Mouse (Mus musculus) CH12.LX (cell line): Measurements from ENCODE around the gene Sult5a1. TPM values are rescaled to one million over a fixed set of nuclear protein-coding genes. Genes with fewer than 3 reads are reported as not detected.

ENCODE experiments used
- DNase-seq: peaks from one replicate; pipeline ENCODE4 v3.0.0-alpha.2; 2013; ENCODE audit errors: extremely low read depth
- H3K27ac ChIP-seq: 2 replicates; pipeline ENCODE4 v1.5.1; 2012; ENCODE audit warnings: low read depth, mild to moderate bottlenecking, control low read depth, moderate library complexity; ENCODE audit not compliant: insufficient read depth
- H3K27me3 ChIP-seq: replicated peaks from 2 replicates; pipeline ENCODE3; 2012; ENCODE audit warnings: inconsistent platforms
- H3K36me3 ChIP-seq, 2 experiments: replicated peaks in 1 of 2; 2 replicates each; pipeline versions ENCODE3 to v1.6.1; 2012; ENCODE audit warnings: inconsistent platforms in 1 of 2, low read length in 1 of 2, mild to moderate bottlenecking in 1 of 2, mixed read lengths in 1 of 2, moderate library complexity in 1 of 2; ENCODE audit not compliant: control insufficient read depth in 1 of 2, insufficient read depth in 1 of 2
- H3K4me1 ChIP-seq, 2 experiments: 2 replicates each; pipeline ENCODE4 v1.6.1; 2012; ENCODE audit warnings: inconsistent platforms in 1 of 2, moderate library complexity in 1 of 2; ENCODE audit not compliant: insufficient read depth in 2 of 2, control insufficient read depth in 1 of 2
- H3K4me2 ChIP-seq: 2 replicates; pipeline ENCODE4 v1.6.1; 2012; ENCODE audit warnings: low read depth, mild to moderate bottlenecking, control low read depth; ENCODE audit not compliant: poor library complexity, insufficient read depth, severe bottlenecking
- H3K4me3 ChIP-seq, 3 experiments: fragments of 150-350 bp in 1 of 3; sonication (generic) in 1 of 3; replicated peaks in 1 of 3; 2 replicates each; pipeline versions ENCODE3 to v1.5.1; 2011 to 2012; ENCODE audit warnings: low read depth in 2 of 3, low read length in 2 of 3, mild to moderate bottlenecking in 2 of 3, moderate library complexity in 2 of 3, control low read depth in 1 of 3, improper control_type of control experiment in 1 of 3, inconsistent platforms in 1 of 3, mixed read lengths in 1 of 3; ENCODE audit not compliant: poor library complexity in 1 of 3
- H3K79me2 ChIP-seq: replicated peaks from 2 replicates; pipeline ENCODE4 v1.6.1; 2012; ENCODE audit warnings: mild to moderate bottlenecking, moderate library complexity; ENCODE audit not compliant: control insufficient read depth, poor library complexity, insufficient read depth, severe bottlenecking; ENCODE audit errors: extremely low read depth
- H3K9ac ChIP-seq: 2 replicates; pipeline ENCODE4 v1.6.1; 2012; ENCODE audit warnings: low read depth, mild to moderate bottlenecking, control low read depth, moderate library complexity; ENCODE audit not compliant: insufficient read depth
- H3K9me3 ChIP-seq: replicated peaks from 2 replicates; pipeline ENCODE3; 2012; ENCODE audit warnings: low read length, inconsistent platforms, mixed read lengths
- BHLHE40 ChIP-seq: IDR thresholded peaks from 2 replicates; pipeline ENCODE4 v1.6.1; 2011; ENCODE audit warnings: mild to moderate bottlenecking, low read depth, low read length, improper control_type of control experiment
- EP300 ChIP-seq: IDR thresholded peaks from 2 replicates; pipeline ENCODE4 v1.6.1; 2011; ENCODE audit warnings: low read length, improper control_type of control experiment
- GABPA ChIP-seq: IDR thresholded peaks from 2 replicates; pipeline ENCODE4 v1.6.1; 2012; ENCODE audit warnings: low read depth, low read length, improper control_type of control experiment, inconsistent platforms; ENCODE audit not compliant: insufficient replicate concordance
- MAZ ChIP-seq: IDR thresholded peaks from 2 replicates; pipeline ENCODE4 v1.6.1; 2012; ENCODE audit warnings: low read depth, mild to moderate bottlenecking, inconsistent platforms, low read length, improper control_type of control experiment, moderate library complexity
- MXI1 ChIP-seq: IDR thresholded peaks from 2 replicates; pipeline ENCODE4 v1.6.1; 2011; ENCODE audit warnings: mild to moderate bottlenecking, low read depth, low read length, improper control_type of control experiment
- NELFE ChIP-seq: IDR thresholded peaks from 2 replicates; pipeline ENCODE4 v1.6.1; 2011; ENCODE audit warnings: low read depth, low read length, improper control_type of control experiment
- NRF1 ChIP-seq: IDR thresholded peaks from 2 replicates; pipeline ENCODE4 v1.6.1; 2014; ENCODE audit warnings: low read depth, mild to moderate bottlenecking, inconsistent platforms, low read length, improper control_type of control experiment, moderate library complexity
- POLR2A ChIP-seq: IDR thresholded peaks from 2 replicates; pipeline ENCODE4 v1.6.1; 2011; ENCODE audit warnings: low read depth, mild to moderate bottlenecking, improper control_type of control experiment, low read length
- POLR2AphosphoS2 ChIP-seq: IDR thresholded peaks from 2 replicates; pipeline ENCODE4 v1.6.1; 2011; ENCODE audit warnings: low read depth, low read length, improper control_type of control experiment
- RAD21 ChIP-seq: IDR thresholded peaks from 2 replicates; pipeline ENCODE4 v1.6.1; 2011; ENCODE audit warnings: low read depth, mild to moderate bottlenecking, low read length, improper control_type of control experiment, moderate library complexity
- TBP ChIP-seq: conservative IDR thresholded peaks from 2 replicates; pipeline ENCODE4 v1.6.1; 2011; ENCODE audit warnings: low read depth, low read length, improper control_type of control experiment
- TCF12 ChIP-seq: IDR thresholded peaks from 2 replicates; pipeline ENCODE4 v1.6.1; 2014; ENCODE audit warnings: low read depth, mild to moderate bottlenecking, inconsistent platforms, low read length, improper control_type of control experiment
- dilution Hi-C: fragments of 300-500 bp; cut with MboI; formaldehyde crosslinking; loops from 2 replicates; pipeline ENCODE4 v1.14.3; 2020; ENCODE audit warnings: low sequenced_read_pairs; ENCODE audit not compliant: extremely low pct_unique_long_range_greater_than_20kb, extremely low pct_ligation_motif_present
- in situ Hi-C: fragments of 300-500 bp; cut with MboI; formaldehyde crosslinking; loops from 3 replicates; pipeline ENCODE4 v1.14.3; 2019; ENCODE audit warnings: low sequenced_read_pairs, low pct_ligation_motif_present, low pct_unique_long_range_greater_than_20kb, mixed read lengths
- polyA plus RNA-seq: library from polyadenylated mRNA; unstranded; fragments of >175 nt; gene quantifications from 2 replicates; pipeline ENCODE4 v1.2.1, GENCODE M21; 2012; ENCODE audit warnings: low read depth; ENCODE audit not compliant: insufficient read length
- total RNA-seq, 2 experiments: library from RNA; depleted of rRNA; stranded (reverse); fragments of 300-350 nt in 1 of 2; fragments of >200 nt in 1 of 2; gene quantifications; 2 replicates each; pipeline ENCODE4 v1.2.3; 2012 to 2014

The Sult5a1 gene
- total and polyA plus RNA-seq, 3 experiments: 0.68 TPM; not detected in 2

DNA sequence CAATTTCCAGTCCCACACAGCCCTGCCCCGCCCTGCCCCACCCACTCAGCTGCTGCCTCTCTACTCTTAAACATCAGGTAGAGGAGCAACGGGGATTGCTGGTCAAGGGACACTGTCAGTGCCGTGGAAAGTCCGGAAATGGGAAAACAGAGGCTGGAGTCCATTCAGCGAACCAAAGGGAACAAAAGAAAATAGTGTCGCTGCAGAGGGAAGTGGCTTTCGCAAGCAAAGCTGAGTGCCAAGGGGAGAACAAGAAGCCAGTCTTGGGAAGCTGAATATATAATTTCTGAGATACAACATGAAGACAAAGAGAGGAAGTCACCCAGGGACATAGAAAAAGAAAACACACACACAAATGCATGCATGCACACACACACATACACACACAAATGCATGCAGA lies 30.7 kb upstream of the Sult5a1 start:
- no peak overlapping the region for H3K9ac ChIP-seq
- H3K4me3 ChIP-seq: no peak overlapping the region
- in situ Hi-C loops: loop anchor here (5.0 kb wide), 1 partner anchor 77 kb away; no protein-coding TSS in a partner anchor
- no peak for TF ChIP-seq GABPA
- TF ChIP-seq, all 38 proteins: peak for 0
- Histone ChIP-seq H3K4me2 (no peak overlapping the region), H3K27me3 (peaks cover 54% of the 10 kb centered on the region), H3K79me2 (no peaks in the 10 kb centered on the region), H3K4me1 (peaks cover 0 to 3% of the 10 kb centered on the region in 2 experiments; a peak in 2 of 4 replicates), H3K27ac (no peak overlapping the region), H3K36me3 (no peaks in the 10 kb centered on the region), H3K9me3 (peaks cover 2% of the 10 kb centered on the region)
- no peak for DNase-seq
- dilution Hi-C loops: no loop called here

- H3K27me3 ChIP-seq: peaks cover 55% of the 10 kb centered on the region
- H3K27ac ChIP-seq: no peak overlapping the region
- TF ChIP-seq NELFE: no peak
- TF ChIP-seq BHLHE40: no peak
- no peak for TF ChIP-seq RAD21
- TF ChIP-seq, all 38 proteins: peak for 0
- in situ Hi-C loops (loop anchor here (5.0 kb wide), 1 partner anchor 76 kb away; no protein-coding TSS in a partner anchor), dilution Hi-C loops (no loop called here)
- DNase-seq: no peak
- Histone ChIP-seq H3K4me2 (no peak overlapping the region), H3K4me1 (peaks cover 0 to 3% of the 10 kb centered on the region in 2 experiments; a peak in 2 of 4 replicates), H3K9me3 (peaks cover 2% of the 10 kb centered on the region), H3K4me3 (no peak overlapping the region), H3K36me3 (no peaks in the 10 kb centered on the region), H3K9ac (no peak overlapping the region), H3K79me2 (no peaks in the 10 kb centered on the region)
These were observed 29.9 kb upstream of the Sult5a1 start for GRCm38 (mm10) chr8:123188006-123188405.

- no peak for DNase-seq
- dilution Hi-C loops (no loop called here), in situ Hi-C loops (loop anchor here (5.0 kb wide), 1 partner anchor 73 kb away; no protein-coding TSS in a partner anchor)
- H3K36me3 ChIP-seq: no peaks in the 10 kb centered on the region
- H3K4me3 ChIP-seq: no peak within 1 kb of the TSS
- H3K4me2 ChIP-seq: no peak within 1 kb of the TSS
- no peaks in the 10 kb centered on the region for H3K79me2 ChIP-seq
- peaks cover 47% of the 10 kb centered on the region for H3K27me3 ChIP-seq
- peaks cover 2% of the 10 kb centered on the region for H3K9me3 ChIP-seq
- no peak within 1 kb of the TSS for H3K9ac ChIP-seq
- TF ChIP-seq MAZ (no peak), NRF1 (no peak), GABPA (no peak), NELFE (no peak), TCF12 (no peak), POLR2A (no peak), POLR2AphosphoS2 (no peak), EP300 (no peak), TBP (no peak), MXI1 (no peak)
- peaks cover 0 to 3% of the 10 kb centered on the region in 2 experiments; a peak in 2 of 4 replicates for H3K4me1 ChIP-seq
- no peak within 1 kb of the TSS for H3K27ac ChIP-seq
These were observed 27.7 kb upstream of the Sult5a1 start, which contains the start of gene Dpep1 for GRCm38 (mm10) chr8:123185566-123186409. Gene Dpep1, plus strand, starts transcription at chr8:123186242.
